Mouse (Mus musculus) liver, adult 2 months (tissue): ENCODE measurements at regions not wholly inside any gene's neighbourhood (a gene's known extent, or its start where the extent isn't known, plus 50 kb on each side); places are given as distances from the start of the nearest gene placed in this dataset.

Source experiments
- CTCF ChIP-seq: fragments of 200-500 bp; IDR thresholded peaks from 2 replicates; pipeline ENCODE4 v1.5.1; 2011; ENCODE audit warnings: low read depth, low read length, control low read depth
- POLR2A ChIP-seq: fragments of 200-500 bp; IDR thresholded peaks from 2 replicates; pipeline ENCODE4 v1.6.1; 2011; ENCODE audit warnings: low read length, control low read depth; ENCODE audit not compliant: insufficient read depth; ENCODE audit errors: extremely low read depth

- TF ChIP-seq POLR2A (no peak), CTCF (no peak)
Measured at GRCm38 (mm10) chr16:51915034-51915928, 115.7 kb upstream of the Cblb start.
